Mouse (Mus musculus) forebrain, postnatal 0 days (tissue): ENCODE measurements around the gene Apol7b. TPM values are rescaled to one million over a fixed set of nuclear protein-coding genes. Genes with fewer than 3 reads are reported as not detected.

ENCODE experiments used
- ATAC-seq: fragments of 200-750 bp; cut with Nextera tagmentation; 2 replicates; pipeline ENCODE4 v1.8.0; 2017; ENCODE audit warnings: mild to moderate bottlenecking, moderate library complexity
- DNase-seq: peaks from one replicate; pipeline ENCODE4 v3.0.0-alpha.2; 2015
- H3K27ac ChIP-seq: fragments of 300-500 bp; sonication (generic); 2 replicates; pipeline ENCODE4 v1.5.1; 2014; ENCODE audit warnings: low read depth, mild to moderate bottlenecking, antibody characterized with exemption, low read length, moderate library complexity, mixed read lengths
- H3K27me3 ChIP-seq: fragments of 300-500 bp; sonication (generic); 2 replicates; pipeline ENCODE4 v1.6.1; 2014; ENCODE audit warnings: mild to moderate bottlenecking, low read length, mixed read lengths; ENCODE audit not compliant: insufficient read depth
- H3K36me3 ChIP-seq: fragments of 300-500 bp; sonication (generic); 2 replicates; pipeline ENCODE4 v1.6.1; 2014; ENCODE audit warnings: mild to moderate bottlenecking, moderate library complexity; ENCODE audit not compliant: insufficient read depth
- H3K4me1 ChIP-seq: fragments of 300-500 bp; sonication (generic); 2 replicates; pipeline ENCODE4 v1.6.1; 2014; ENCODE audit warnings: antibody characterized with exemption; ENCODE audit not compliant: insufficient read depth
- H3K4me2 ChIP-seq: fragments of 300-500 bp; sonication (generic); 2 replicates; pipeline ENCODE4 v1.6.1; 2014; ENCODE audit warnings: low read depth, mild to moderate bottlenecking, moderate library complexity
- H3K4me3 ChIP-seq: fragments of 300-500 bp; sonication (generic); 2 replicates; pipeline ENCODE4 v1.5.1; 2014; ENCODE audit warnings: low read depth, low read length, mixed read lengths
- H3K9ac ChIP-seq: fragments of 300-500 bp; sonication (generic); 2 replicates; pipeline ENCODE4 v1.6.1; 2014; ENCODE audit warnings: mild to moderate bottlenecking
- H3K9me3 ChIP-seq: fragments of 300-500 bp; sonication (generic); 2 replicates; pipeline ENCODE4 v1.6.1; 2016; ENCODE audit warnings: low read length
- CTCF ChIP-seq: sonication (generic); IDR thresholded peaks from 2 replicates; pipeline ENCODE4 v1.5.1; 2016; ENCODE audit warnings: antibody characterized with exemption, control low read depth, low read depth
- WGBS: fragments of 180-500 bp; shearing (Covaris S2); extraction: QIAGEN DNeasy Blood & Tissue Kit; methylation state at CpG from one replicate; pipeline ENCODE4 v1.1.7; 2014; 5-methylcytosine and 5-hydroxymethylcytosine counted together
- polyA plus RNA-seq: library from polyadenylated mRNA; unstranded; fragments of >200 nt; fragmentation: Nextera tagmentation; extraction: Ambion mirVana; gene quantifications from 2 replicates; pipeline ENCODE4 v1.2.1, GENCODE M21; 2015
- total RNA-seq: library from RNA; depleted of rRNA; stranded (reverse); fragments of >200 nt; gene quantifications from 2 replicates; pipeline ENCODE4 v1.2.3, GENCODE M21; 2014

Apol7b gene
- total and polyA plus RNA-seq, 2 experiments from 2014 or later: 0.13 TPM; not detected in 1

DNA sequence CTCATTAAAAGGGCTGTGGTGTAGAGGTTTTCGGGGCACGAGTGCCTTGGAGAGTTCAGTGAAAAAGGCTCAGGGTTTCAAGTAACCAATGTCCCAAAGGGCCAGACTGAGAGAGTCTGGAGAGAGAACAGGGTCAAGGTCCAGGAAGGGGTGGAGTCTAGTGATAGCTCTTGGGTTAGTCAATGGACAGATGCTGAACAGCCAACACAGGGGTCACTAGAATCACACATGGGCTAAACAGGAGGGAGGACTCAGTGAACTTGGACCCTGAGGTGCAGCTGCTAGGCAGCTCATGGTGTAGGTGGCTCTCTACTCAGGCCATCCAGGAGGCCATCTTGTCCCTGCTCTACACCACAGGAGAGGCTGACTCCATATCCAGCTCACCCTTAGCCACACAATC is 59.8 kb downstream of the Apol7b start:
- no peaks in the 10 kb centered on the region for H3K4me1 ChIP-seq

DNA sequence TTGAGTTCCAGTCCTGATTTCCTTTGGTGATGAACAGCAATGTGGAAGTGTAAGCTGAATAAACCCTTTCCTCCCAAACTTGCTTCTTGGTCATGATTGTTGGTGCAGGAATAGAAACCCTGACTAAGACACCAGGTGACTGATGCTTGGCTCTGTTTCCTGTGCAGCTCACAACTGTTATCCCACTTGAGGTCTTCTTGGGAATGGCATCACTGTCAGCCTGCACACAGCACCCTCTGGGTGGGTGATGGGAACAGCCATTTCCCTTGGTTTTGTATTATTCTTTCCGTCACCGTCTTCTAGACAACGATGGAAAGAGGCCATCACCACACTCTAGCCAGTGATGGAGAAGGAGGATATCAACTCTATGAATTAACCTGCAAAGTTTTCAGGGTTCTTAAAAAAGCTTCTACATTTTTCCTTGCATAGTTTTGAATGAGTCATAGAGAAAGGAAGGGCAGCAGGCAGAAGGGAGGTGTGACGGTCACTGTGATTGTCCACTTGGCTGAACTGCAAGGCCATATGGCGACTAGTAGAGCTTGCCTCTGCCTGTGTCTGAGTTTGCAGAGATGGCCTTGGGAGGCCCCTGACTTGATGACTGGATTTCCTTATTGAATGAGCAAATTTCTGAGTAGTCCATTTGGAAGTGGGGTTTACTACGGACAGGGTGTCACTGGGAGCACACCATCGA is 62.8 kb downstream of the Apol7b start:
- no peak for ATAC-seq
- 95% methylated on average over 7 of the region's 7 CpGs for WGBS
- Histone ChIP-seq H3K27ac (no peak overlapping the region), H3K27me3 (no peaks in the 10 kb centered on the region; the same call in 1 of the 2 replicates), H3K4me3 (no peak overlapping the region), H3K4me1 (no peaks in the 10 kb centered on the region), H3K9ac (no peak overlapping the region), H3K9me3 (no peaks in the 10 kb centered on the region), H3K4me2 (no peak overlapping the region), H3K36me3 (no peaks in the 10 kb centered on the region)
- TF ChIP-seq CTCF: no peak
- no peak for DNase-seq

More for the DNA sequence above, 59.8 kb downstream of the Apol7b start:
- H3K9ac ChIP-seq: no peak overlapping the region
- no peak overlapping the region for H3K4me3 ChIP-seq
- H3K27ac ChIP-seq: no peak overlapping the region
- TF ChIP-seq CTCF: no peak
- no peaks in the 10 kb centered on the region for H3K36me3 ChIP-seq
- WGBS: 94% methylated on average over 2 of the region's 2 CpGs
- no peak for ATAC-seq
- no peak for DNase-seq
- H3K9me3 ChIP-seq: no peaks in the 10 kb centered on the region
- no peaks in the 10 kb centered on the region for H3K27me3 ChIP-seq
- no peak overlapping the region for H3K4me2 ChIP-seq

DNA sequence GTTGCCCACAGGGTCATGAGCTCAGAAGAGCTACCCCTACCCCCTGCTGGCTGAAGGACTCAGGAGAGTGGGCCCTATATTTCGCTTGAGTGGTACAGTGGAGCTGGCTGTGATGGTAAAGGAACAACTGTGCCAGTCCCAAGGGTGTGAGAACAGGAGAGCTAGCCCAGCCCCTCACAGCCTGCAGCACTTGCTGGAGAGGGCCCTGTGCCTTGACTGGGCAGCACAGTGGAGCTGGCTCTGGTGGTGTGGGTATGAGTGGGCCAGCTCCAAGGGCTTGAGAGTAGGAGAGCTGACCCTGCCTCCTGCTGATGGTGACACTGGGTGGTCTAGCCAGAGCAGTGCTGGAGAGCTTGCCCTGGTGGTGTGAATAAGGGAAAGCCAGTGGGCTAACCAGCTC is 64.4 kb downstream of the Apol7b start:
- ATAC-seq: no peak
- H3K27ac ChIP-seq: no peak overlapping the region
- H3K4me2 ChIP-seq: no peak overlapping the region
- H3K27me3 ChIP-seq: no peaks in the 10 kb centered on the region; the same call in 1 of the 2 replicates
- no peak overlapping the region for H3K9ac ChIP-seq
- H3K9me3 ChIP-seq: no peaks in the 10 kb centered on the region
- 53% methylated on average over 1 of the region's 1 CpGs for WGBS
- DNase-seq: no peak
- TF ChIP-seq CTCF: no peak
- no peak overlapping the region for H3K4me3 ChIP-seq
- no peaks in the 10 kb centered on the region for H3K36me3 ChIP-seq
- H3K4me1 ChIP-seq: no peaks in the 10 kb centered on the region

DNA sequence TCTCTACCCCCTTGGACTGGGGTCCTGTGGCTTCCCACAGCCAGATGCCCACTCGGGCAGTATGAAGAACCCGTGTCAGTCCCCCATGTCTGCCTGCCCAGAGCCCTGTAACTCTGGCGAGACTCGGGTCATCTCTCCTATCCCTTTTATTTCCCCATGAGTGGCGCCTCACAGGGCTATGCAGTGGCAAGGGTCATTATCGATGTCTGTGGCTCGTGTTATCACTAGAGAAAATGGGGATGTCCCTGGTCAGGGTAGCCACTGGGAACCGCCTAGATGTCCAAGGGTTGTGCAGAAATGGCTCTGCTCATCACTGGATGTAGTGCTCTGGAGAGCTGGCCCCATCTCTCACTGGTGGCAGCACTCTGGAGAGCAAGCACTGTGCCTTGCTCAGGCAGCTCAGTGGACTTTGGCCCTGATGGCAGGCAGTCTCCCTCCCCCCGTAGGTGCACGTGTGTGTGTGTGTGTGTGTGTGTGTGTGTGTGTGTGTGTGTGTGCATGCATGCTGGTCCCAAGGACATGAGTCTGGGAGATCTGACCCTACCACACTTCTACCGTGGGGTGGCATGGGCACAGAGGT is 64.9 kb downstream of the Apol7b start:
- Histone ChIP-seq H3K4me2 (no peak overlapping the region), H3K9me3 (no peaks in the 10 kb centered on the region)
- 84% methylated on average over 11 of the region's 11 CpGs for WGBS

DNA sequence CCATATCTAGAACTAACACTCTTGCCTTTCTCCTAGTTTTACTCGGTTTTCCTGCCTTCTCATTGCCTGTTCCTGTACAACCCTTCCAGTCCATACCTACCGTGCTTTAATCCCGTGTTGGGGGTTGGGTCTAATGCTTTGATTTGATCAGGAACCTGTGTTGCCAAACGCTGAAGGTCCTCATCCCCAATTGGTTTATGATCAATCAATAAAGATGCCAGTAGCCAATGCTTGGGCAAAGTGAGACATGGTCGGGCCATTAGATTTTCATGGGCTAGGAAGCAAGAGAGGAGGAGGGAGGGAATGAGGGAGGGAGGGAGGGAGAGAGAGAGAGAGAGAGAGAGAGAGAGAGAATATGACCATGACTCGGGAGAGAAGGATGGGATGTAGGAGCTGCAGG is 65.8 kb downstream of the Apol7b start:
- ATAC-seq (no peak), DNase-seq (no peak)
- Histone ChIP-seq H3K4me3 (no peak overlapping the region), H3K4me1 (no peaks in the 10 kb centered on the region), H3K9ac (no peak overlapping the region), H3K36me3 (no peaks in the 10 kb centered on the region), H3K27me3 (no peaks in the 10 kb centered on the region; the same call in 1 of the 2 replicates), H3K9me3 (no peaks in the 10 kb centered on the region), H3K27ac (no peak overlapping the region), H3K4me2 (no peak overlapping the region)
- WGBS: 82% methylated on average over 6 of the region's 6 CpGs
- TF ChIP-seq CTCF: no peak

More for the DNA sequence above, 64.9 kb downstream of the Apol7b start:
- ATAC-seq (no peak), DNase-seq (no peak)
- Histone ChIP-seq H3K9ac (no peak overlapping the region), H3K4me1 (no peaks in the 10 kb centered on the region), H3K4me3 (no peak overlapping the region), H3K27ac (no peak overlapping the region), H3K36me3 (no peaks in the 10 kb centered on the region), H3K27me3 (no peaks in the 10 kb centered on the region; the same call in 1 of the 2 replicates)
- no peak for TF ChIP-seq CTCF

DNA sequence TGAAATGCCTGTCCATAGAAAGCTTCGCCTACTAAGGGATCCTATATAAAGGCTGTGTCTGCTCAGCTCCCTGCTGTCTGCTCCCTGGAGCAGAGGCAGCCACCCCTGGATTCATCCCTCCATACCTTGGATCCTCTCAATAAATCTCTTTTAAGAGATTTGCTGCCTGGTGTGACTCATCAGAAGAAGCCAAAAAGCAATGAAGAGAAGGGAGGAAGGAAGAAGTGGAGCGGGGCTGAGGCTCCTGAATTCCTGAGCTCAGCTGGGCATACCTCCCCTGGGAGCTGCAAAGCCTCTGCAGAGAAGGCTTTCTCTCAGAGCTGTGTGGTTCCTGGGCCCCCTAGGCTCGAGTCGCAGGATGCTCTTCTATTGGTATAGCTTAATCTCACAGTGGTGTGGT is 67.4 kb downstream of the Apol7b start:
- DNase-seq (no peak), ATAC-seq (no peak)
- Histone ChIP-seq H3K4me1 (no peaks in the 10 kb centered on the region), H3K4me2 (no peak overlapping the region), H3K27me3 (no peaks in the 10 kb centered on the region; the same call in 1 of the 2 replicates), H3K4me3 (no peak overlapping the region), H3K9me3 (no peaks in the 10 kb centered on the region), H3K36me3 (no peaks in the 10 kb centered on the region), H3K27ac (no peak overlapping the region), H3K9ac (no peak overlapping the region)
- TF ChIP-seq CTCF: no peak
- 39% methylated on average over 4 of the region's 4 CpGs for WGBS

DNA sequence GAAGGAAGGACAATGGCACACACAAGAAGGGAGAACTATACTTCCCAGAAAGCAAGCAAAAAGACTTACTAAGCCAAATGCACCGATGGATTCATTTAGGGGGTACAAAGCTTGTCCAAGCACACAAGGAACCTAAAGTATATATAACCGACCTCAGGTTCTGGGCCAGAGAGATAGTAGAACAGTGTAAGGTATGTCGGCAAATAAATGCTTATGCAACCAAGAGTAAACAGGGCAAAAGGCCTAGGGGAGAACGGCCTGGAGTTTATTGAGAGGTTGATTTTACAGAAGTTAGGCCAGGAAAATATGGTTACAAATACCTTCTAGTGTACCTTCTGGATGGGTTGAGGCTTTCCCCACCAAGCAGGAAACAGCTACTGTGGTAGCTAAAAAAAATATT is 69.9 kb downstream of the Apol7b start:
- 96% methylated on average over 4 of the region's 4 CpGs for WGBS
- Histone ChIP-seq H3K4me3 (no peak overlapping the region), H3K4me2 (no peak overlapping the region), H3K9ac (no peak overlapping the region), H3K4me1 (no peaks in the 10 kb centered on the region), H3K36me3 (no peaks in the 10 kb centered on the region), H3K27me3 (no peaks in the 10 kb centered on the region; the same call in 1 of the 2 replicates), H3K27ac (no peak overlapping the region), H3K9me3 (no peaks in the 10 kb centered on the region)
- DNase-seq (no peak), ATAC-seq (no peak)
- TF ChIP-seq CTCF: no peak
